Mouse (Mus musculus): ENCODE measurements at regions not wholly inside any gene's neighbourhood (a gene's known extent, or its start where the extent isn't known, plus 50 kb on each side); places are given as distances from the start of the nearest gene placed in this dataset.

- DNase-seq (ENCODE audit: low spot score in 2 of 2), result no peak
Observed at GRCm38 (mm10) chr7:136745412-136745811, 149.0 kb upstream of the Mgmt start.

GRCm38 (mm10) chr7:136751477-136751876 is 142.9 kb upstream of the Mgmt start:
- no peak for DNase-seq (ENCODE audit: low spot score in 2 of 2)

GRCm38 (mm10) chr7:136754821-136755220 is 139.6 kb upstream of the Mgmt start:
- no peak for DNase-seq (ENCODE audit: low spot score in 2 of 2)

- no peak for DNase-seq (ENCODE audit: low spot score in 2 of 2)
Observed at GRCm38 (mm10) chr7:136765026-136765425, 129.4 kb upstream of the Mgmt start.

GRCm38 (mm10) chr7:136767231-136767630 is 127.2 kb upstream of the Mgmt start:
- DNase-seq (ENCODE audit: low spot score in 2 of 2), result no peak

GRCm38 (mm10) chr7:136780708-136781107 is 113.7 kb upstream of the Mgmt start:
- DNase-seq (ENCODE audit: low spot score in 2 of 2), result no peak

GRCm38 (mm10) chr7:136791162-136791561 is 103.3 kb upstream of the Mgmt start:
- DNase-seq (ENCODE audit: low spot score in 2 of 2), result no peak

- DNase-seq (ENCODE audit: low spot score in 2 of 2), result no peak
Observed at GRCm38 (mm10) chr7:136792131-136792530, 102.3 kb upstream of the Mgmt start.

- no peak for DNase-seq (ENCODE audit: low spot score in 2 of 2)
Observed at GRCm38 (mm10) chr7:136796415-136796814, 98.0 kb upstream of the Mgmt start.

GRCm38 (mm10) chr7:136797780-136798435 is 96.5 kb upstream of the Mgmt start:
- no peak for DNase-seq (ENCODE audit: low spot score in 2 of 2)

GRCm38 (mm10) chr7:136798605-136799004 is 95.8 kb upstream of the Mgmt start:
- no peak for DNase-seq (ENCODE audit: low spot score in 2 of 2)

- DNase-seq (ENCODE audit: low spot score in 2 of 2), result no peak
Observed at GRCm38 (mm10) chr7:136807101-136807500, 87.3 kb upstream of the Mgmt start.

GRCm38 (mm10) chr7:136807968-136808367 is 86.4 kb upstream of the Mgmt start:
- DNase-seq (ENCODE audit: low spot score in 2 of 2), result no peak

GRCm38 (mm10) chr7:136809576-136809975 is 84.8 kb upstream of the Mgmt start:
- no peak for DNase-seq (ENCODE audit: low spot score in 2 of 2)

GRCm38 (mm10) chr7:136813691-136814325 is 80.6 kb upstream of the Mgmt start:
- DNase-seq (ENCODE audit: low spot score in 2 of 2), result no peak

GRCm38 (mm10) chr7:136814751-136815150 is 79.7 kb upstream of the Mgmt start:
- DNase-seq (ENCODE audit: low spot score in 2 of 2), result no peak

GRCm38 (mm10) chr7:136820291-136820690 is 74.1 kb upstream of the Mgmt start:
- no peak for DNase-seq (ENCODE audit: low spot score in 2 of 2)

GRCm38 (mm10) chr7:136825647-136826046 is 68.8 kb upstream of the Mgmt start:
- DNase-seq (ENCODE audit: low spot score in 2 of 2), result no peak

GRCm38 (mm10) chr7:136829621-136830313 is 64.6 kb upstream of the Mgmt start:
- no peak for DNase-seq (ENCODE audit: low spot score in 2 of 2)

GRCm38 (mm10) chr7:136832419-136832818 is 62.0 kb upstream of the Mgmt start:
- no peak for DNase-seq (ENCODE audit: low spot score in 2 of 2)

- DNase-seq (ENCODE audit: low spot score in 2 of 2), result no peak
Observed at GRCm38 (mm10) chr7:136838971-136839370, 55.4 kb upstream of the Mgmt start.

- no peak for DNase-seq (ENCODE audit: low spot score in 2 of 2)
Observed at GRCm38 (mm10) chr7:136840224-136840623, 54.2 kb upstream of the Mgmt start.
